Mouse (Mus musculus) embryonic fibroblast, embryonic 13.5 days (primary cell): Measurements from ENCODE around the gene Olfr1513.

Experiments
- CTCF ChIP-seq: IDR thresholded peaks from 2 replicates; pipeline ENCODE4 v1.5.1; 2011; ENCODE audit warnings: mild to moderate bottlenecking, control low read depth, low read length, moderate library complexity, borderline replicate concordance; ENCODE audit not compliant: insufficient read depth
- POLR2A ChIP-seq: IDR thresholded peaks from 2 replicates; pipeline ENCODE4 v1.6.1; 2011; ENCODE audit warnings: low read depth, mild to moderate bottlenecking, control low read depth, low read length, moderate library complexity

- TF ChIP-seq CTCF (peak; percentile 66; the same call in 1 of the 2 replicates), POLR2A (no peak)
Measured at GRCm38 (mm10) chr14:52338751-52339511, 17.3 kb downstream of the Olfr1513 start.
